Mouse (Mus musculus) C2C12 (cell line): ENCODE measurements at regions not wholly inside any gene's neighbourhood (a gene's known extent, or its start where the extent isn't known, plus 50 kb on each side); places are given as distances from the start of the nearest gene placed in this dataset.

Experiments used
- H3K27me3 ChIP-seq: one replicate; pipeline ENCODE4 v1.6.1; 2011; ENCODE audit not compliant: control insufficient read depth, insufficient read depth, insufficient read length
- H3K36me3 ChIP-seq: one replicate; pipeline ENCODE4 v1.6.1; 2011; ENCODE audit not compliant: control insufficient read depth, insufficient read depth
- H3K4me3 ChIP-seq: one replicate; pipeline ENCODE4 v1.5.1; 2011; ENCODE audit warnings: mild to moderate bottlenecking, control low read depth; ENCODE audit not compliant: poor library complexity, insufficient read depth, severe bottlenecking
- H3K79me2 ChIP-seq: one replicate; pipeline ENCODE4 v1.6.1; 2011; ENCODE audit not compliant: control insufficient read depth, insufficient read depth
- H3K79me3 ChIP-seq: one replicate; pipeline ENCODE4 v1.6.1; 2011; ENCODE audit warnings: low read depth, control low read depth
- H3ac ChIP-seq: one replicate; pipeline ENCODE3; 2011; ENCODE audit warnings: low read depth; ENCODE audit not compliant: control insufficient read depth, insufficient read length
- CEBPB ChIP-seq: IDR thresholded peaks from one replicate; pipeline ENCODE4 v1.6.1; 2011; ENCODE audit warnings: low read depth, mild to moderate bottlenecking, control low read depth, moderate library complexity
- CTCF ChIP-seq: IDR thresholded peaks from one replicate; pipeline ENCODE4 v1.5.1; 2011; ENCODE audit not compliant: control insufficient read depth, insufficient read depth, insufficient read length
- FOSL1 ChIP-seq: IDR thresholded peaks from one replicate; pipeline ENCODE4 v1.8.0; 2011; ENCODE audit warnings: mild to moderate bottlenecking, low read length; ENCODE audit not compliant: poor library complexity, insufficient read depth, severe bottlenecking
- MAX ChIP-seq: IDR thresholded peaks from one replicate; pipeline ENCODE4 v1.6.1; 2011; ENCODE audit warnings: mild to moderate bottlenecking, control low read depth
- MYOD1 ChIP-seq: IDR thresholded peaks from one replicate; pipeline ENCODE4 v1.6.1; 2011; ENCODE audit warnings: low read depth; ENCODE audit not compliant: control insufficient read depth, insufficient read length
- MYOG ChIP-seq: IDR thresholded peaks from one replicate; pipeline ENCODE4 v1.6.1; 2011; ENCODE audit not compliant: control insufficient read depth, insufficient read length; ENCODE audit errors: extremely low read depth
- USF1 ChIP-seq: IDR thresholded peaks from one replicate; pipeline ENCODE4 v1.6.1; 2011; ENCODE audit warnings: low read depth, mild to moderate bottlenecking, control low read depth, moderate library complexity

DNA sequence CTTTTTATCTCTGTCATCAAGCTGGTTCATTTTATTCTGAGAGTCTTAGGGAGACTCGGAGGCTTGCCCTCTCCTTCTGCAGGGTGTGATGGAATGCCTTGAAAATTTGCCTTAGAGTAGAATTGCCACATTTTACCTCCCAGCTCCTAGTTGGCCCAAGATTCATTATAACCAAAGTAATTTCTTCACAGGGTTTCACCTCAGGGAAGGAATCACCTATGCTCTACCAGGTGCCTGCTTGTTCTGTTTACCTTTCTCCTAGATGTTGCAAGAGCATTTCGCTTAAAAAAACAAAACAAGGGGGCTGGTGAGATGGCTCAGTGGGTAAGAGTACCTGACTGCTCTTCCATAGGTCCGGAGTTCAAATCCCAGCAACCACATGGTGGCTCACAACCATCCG lies 134.8 kb downstream of the Plk2 start:
- Histone ChIP-seq H3K36me3 (no peaks in the 10 kb centered on the region), H3K79me3 (no peaks in the 10 kb centered on the region), H3K79me2 (no peaks in the 10 kb centered on the region), H3K4me3 (no peak overlapping the region), H3ac (no peak overlapping the region), H3K27me3 (no peaks in the 10 kb centered on the region)
- TF ChIP-seq CTCF: no peak
- no peak for TF ChIP-seq MAX
- TF ChIP-seq FOSL1: no peak
- TF ChIP-seq CEBPB: no peak
- TF ChIP-seq USF1: no peak

- no peak overlapping the region for H3ac ChIP-seq
- H3K27me3 ChIP-seq: no peaks in the 10 kb centered on the region
- H3K36me3 ChIP-seq: no peaks in the 10 kb centered on the region
- no peak overlapping the region for H3K4me3 ChIP-seq
- H3K79me3 ChIP-seq: no peaks in the 10 kb centered on the region
- TF ChIP-seq FOSL1: no peak
- TF ChIP-seq MYOG: no peak
- no peak for TF ChIP-seq CTCF
- no peak for TF ChIP-seq MYOD1
- TF ChIP-seq USF1: no peak
- TF ChIP-seq CEBPB: no peak
- TF ChIP-seq MAX: no peak
- H3K79me2 ChIP-seq: no peaks in the 10 kb centered on the region
These were observed 139.5 kb downstream of the Plk2 start for GRCm38 (mm10) chr13:110534320-110534764.

DNA sequence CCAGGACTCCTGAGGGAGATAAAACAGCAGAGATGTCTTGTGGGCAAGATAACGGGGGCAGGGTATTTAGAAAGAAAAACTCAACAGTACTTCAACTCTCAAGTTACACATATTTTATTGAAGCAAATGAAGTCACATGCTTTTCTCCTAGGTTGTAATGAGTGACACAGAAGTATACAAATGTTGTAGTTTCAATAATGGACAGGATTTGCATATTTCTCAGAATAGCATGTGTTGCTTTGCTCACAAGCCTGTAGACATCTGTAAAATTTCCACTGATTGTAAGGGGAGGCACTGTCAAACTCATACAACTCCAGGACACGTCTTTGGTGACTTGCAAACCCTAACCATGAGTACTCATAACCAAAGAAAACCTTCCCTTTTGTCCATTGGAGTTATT lies 140.9 kb downstream of the Plk2 start:
- Histone ChIP-seq H3ac (no peak overlapping the region), H3K79me2 (no peaks in the 10 kb centered on the region), H3K4me3 (no peak overlapping the region), H3K27me3 (no peaks in the 10 kb centered on the region), H3K36me3 (no peaks in the 10 kb centered on the region), H3K79me3 (no peaks in the 10 kb centered on the region)
- no peak for TF ChIP-seq MAX
- no peak for TF ChIP-seq CTCF
- no peak for TF ChIP-seq USF1
- TF ChIP-seq CEBPB: no peak
- no peak for TF ChIP-seq MYOG
- TF ChIP-seq MYOD1: no peak
- no peak for TF ChIP-seq FOSL1

- no peak overlapping the region for H3K4me3 ChIP-seq
- H3K79me2 ChIP-seq: no peaks in the 10 kb centered on the region
These were observed 143.2 kb downstream of the Plk2 start for GRCm38 (mm10) chr13:110537960-110538463.

GRCm38 (mm10) chr13:110540543-110541265 lies 145.9 kb downstream of the Plk2 start:
- H3K79me3 ChIP-seq: no peaks in the 10 kb centered on the region
- no peak overlapping the region for H3K4me3 ChIP-seq
- H3K36me3 ChIP-seq: no peaks in the 10 kb centered on the region
- TF ChIP-seq MYOG (no peak), CEBPB (no peak), CTCF (no peak), MYOD1 (no peak), USF1 (no peak), MAX (no peak), FOSL1 (no peak)
- no peaks in the 10 kb centered on the region for H3K79me2 ChIP-seq
- no peaks in the 10 kb centered on the region for H3K27me3 ChIP-seq
- H3ac ChIP-seq: no peak overlapping the region

More at GRCm38 (mm10) chr13:110537960-110538463, 143.2 kb downstream of the Plk2 start:
- H3K79me3 ChIP-seq: no peaks in the 10 kb centered on the region
- H3K36me3 ChIP-seq: no peaks in the 10 kb centered on the region
- no peaks in the 10 kb centered on the region for H3K27me3 ChIP-seq
- TF ChIP-seq USF1 (no peak), MYOD1 (no peak), CEBPB (no peak), MYOG (no peak), FOSL1 (no peak), CTCF (no peak), MAX (no peak)
- no peak overlapping the region for H3ac ChIP-seq

DNA sequence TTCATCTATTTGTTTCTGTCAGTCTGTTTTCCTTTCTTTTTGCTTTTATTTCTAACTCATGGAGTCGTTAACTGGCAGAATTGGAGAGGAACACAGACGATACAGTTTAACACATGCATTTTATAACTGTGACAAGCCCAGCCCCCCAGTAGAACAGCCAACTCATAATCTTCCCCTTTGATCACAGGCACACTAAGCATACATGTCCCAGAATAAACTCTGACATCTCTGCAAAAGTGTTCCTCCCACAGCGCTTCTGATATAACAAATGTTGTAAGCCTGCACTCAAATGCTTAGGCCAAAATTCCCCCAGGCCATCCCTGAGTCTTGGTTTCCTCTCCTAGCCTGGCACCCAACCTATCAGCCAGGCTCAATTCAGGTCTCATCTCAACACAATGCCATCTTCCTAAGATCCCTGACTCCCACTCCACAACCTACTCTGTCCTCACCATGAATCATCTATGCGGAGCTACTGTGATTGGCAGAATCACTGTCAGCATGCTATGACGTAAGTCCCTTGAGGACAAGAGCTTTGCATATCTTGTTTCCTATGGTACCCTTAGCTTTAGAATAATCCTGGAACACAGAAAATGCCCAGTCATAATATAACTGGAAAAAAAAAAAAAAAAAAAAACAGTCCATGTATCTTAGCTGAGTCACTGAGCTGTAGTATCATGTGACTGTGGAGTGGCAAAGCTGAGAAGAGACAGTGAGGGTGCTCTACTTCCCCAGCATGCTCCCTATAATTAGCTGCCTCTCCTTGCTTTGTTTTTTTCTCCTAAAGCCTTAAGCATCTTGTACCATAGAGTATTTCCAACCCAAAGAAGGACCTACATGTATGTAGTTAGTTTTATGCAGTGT lies 146.7 kb downstream of the Plk2 start:
- Histone ChIP-seq H3K79me2 (no peaks in the 10 kb centered on the region), H3K79me3 (no peaks in the 10 kb centered on the region), H3K4me3 (no peak overlapping the region), H3K36me3 (no peaks in the 10 kb centered on the region), H3K27me3 (no peaks in the 10 kb centered on the region), H3ac (no peak overlapping the region)
- TF ChIP-seq MAX: no peak
- TF ChIP-seq CTCF: no peak
- peak; percentile 91 for TF ChIP-seq USF1
- TF ChIP-seq MYOG: no peak
- TF ChIP-seq MYOD1: no peak
- TF ChIP-seq CEBPB: no peak
